Mouse (Mus musculus) adrenal gland, postnatal 36 days (tissue): ENCODE results near the gene Kcnh2. TPM values are rescaled to one million over a fixed set of nuclear protein-coding genes. Genes with fewer than 3 reads are reported as not detected.
"Not testable (repeated sequence)": the region's sequence is repeated elsewhere in the genome, so short reads cannot be mapped to it uniquely, and the experiment has no call there.

Source experiments
- DNase-seq, 2 experiments: peaks; one replicate each; pipeline ENCODE4 v3.0.0; 2021; ENCODE audit warnings: mixed read lengths in 1 of 2
- long read RNA-seq, 2 experiments: library from polyadenylated mRNA; stranded (forward); transcript quantifications; one replicate each; pipeline ENCODE4 v2.0.0; 2021; ENCODE audit warnings: borderline sequencing depth in 2 of 2
- total RNA-seq, 2 experiments: library from RNA; stranded (reverse); gene quantifications; 2 replicates each; pipeline ENCODE4 v1.2.3; 2021

Kcnh2 gene
- total RNA-seq = 10 to 100 TPM; 14.4 to 14.7 TPM
- long read RNA-seq, experiment 1, partial matches to known transcripts = 1 of 4 reads
- long read RNA-seq, experiment 1, other reads (novel, unspliced or antisense) = 2 of 4 reads
- long read RNA-seq, experiment 2, full-length matches to known transcripts = 3 of 6 reads
- long read RNA-seq, experiment 2, partial matches to known transcripts = 1 of 6 reads
- long read RNA-seq, experiment 2, other reads (novel, unspliced or antisense) = 2 of 6 reads

- no peak for DNase-seq
Measured at GRCm38 (mm10) chr5:24351278-24351677, at the start of gene Kcnh2. TSS of gene Kcnh2 (minus strand) at chr5:24351604.

GRCm38 (mm10) chr5:24400362-24400761 is 49.0 kb upstream of the Kcnh2 start:
- DNase-seq = no peak

GRCm38 (mm10) chr5:24399686-24400085 is 48.3 kb upstream of the Kcnh2 start:
- DNase-seq = no peak

GRCm38 (mm10) chr5:24396254-24396653 is 44.9 kb upstream of the Kcnh2 start:
- DNase-seq = not testable (repeated sequence)

DNA sequence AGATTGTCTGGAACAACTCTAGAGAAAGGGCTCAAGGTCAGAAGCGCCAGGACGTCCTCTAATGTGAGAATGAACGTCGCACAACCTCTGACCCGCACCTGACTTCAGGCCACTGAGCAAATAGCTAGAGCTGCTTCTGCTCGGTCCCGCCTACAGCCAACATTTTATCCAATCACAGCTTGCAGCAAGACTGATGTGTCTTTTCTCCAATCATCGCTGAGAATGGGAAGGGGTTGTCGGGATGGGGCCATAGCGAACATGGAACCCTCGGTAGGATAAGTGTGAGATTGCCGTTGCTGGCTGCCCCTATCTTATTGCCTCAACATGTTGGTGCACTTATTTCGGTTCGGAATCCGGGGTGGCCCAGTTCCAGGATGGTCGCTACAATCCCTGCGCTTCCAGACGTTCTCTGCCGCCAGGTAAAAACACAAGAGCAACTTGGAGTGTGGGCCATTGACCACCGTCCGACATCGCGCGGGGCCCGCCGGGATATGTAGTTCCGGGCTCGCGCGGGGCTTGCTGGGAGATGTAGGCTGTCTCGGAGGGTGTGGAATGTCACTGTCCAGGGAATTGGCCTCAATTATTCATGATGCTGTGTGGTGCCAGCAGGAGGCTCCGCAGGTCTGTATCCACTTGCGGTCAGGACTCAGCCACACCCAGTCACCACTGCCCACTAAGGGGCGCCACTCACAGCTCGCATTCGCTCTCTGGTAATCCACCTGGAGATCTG is 42.9 kb upstream of the Kcnh2 start:
- peak; percentile 94 to 95 for DNase-seq

DNA sequence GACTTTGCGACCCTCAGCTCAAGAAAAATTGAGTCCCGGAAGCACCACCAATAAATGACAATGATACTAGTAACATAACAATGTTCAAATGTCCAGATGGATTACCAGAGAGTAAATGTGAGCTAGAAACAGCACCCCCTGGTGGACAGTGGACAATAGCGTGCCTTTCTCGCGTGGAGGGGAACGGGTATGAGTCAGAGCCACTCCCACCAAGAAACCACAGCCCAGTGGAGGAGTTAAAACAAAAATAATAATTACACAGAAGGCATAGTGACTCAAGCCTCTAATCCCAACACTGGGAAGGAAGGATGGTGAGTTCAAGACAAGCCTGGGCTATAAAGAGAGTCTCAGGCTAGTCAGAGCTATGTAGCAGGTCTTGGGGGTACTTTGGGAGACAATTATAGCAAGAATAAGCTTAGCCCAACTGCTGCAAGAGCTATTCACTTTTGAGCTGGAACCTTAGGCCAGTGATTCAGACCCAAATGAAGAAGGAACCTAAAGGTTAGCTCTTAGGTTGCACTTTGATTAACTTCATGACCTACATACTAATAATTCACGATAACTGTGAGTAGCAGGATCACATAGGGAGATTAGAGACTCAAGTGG is 42.1 kb upstream of the Kcnh2 start, which contains the start of gene Abcb8:
Gene Abcb8 (plus strand): TSS at position 272 of the 606 bp plus-strand sequence.
- peak; percentile 84 to 93 for DNase-seq

DNA sequence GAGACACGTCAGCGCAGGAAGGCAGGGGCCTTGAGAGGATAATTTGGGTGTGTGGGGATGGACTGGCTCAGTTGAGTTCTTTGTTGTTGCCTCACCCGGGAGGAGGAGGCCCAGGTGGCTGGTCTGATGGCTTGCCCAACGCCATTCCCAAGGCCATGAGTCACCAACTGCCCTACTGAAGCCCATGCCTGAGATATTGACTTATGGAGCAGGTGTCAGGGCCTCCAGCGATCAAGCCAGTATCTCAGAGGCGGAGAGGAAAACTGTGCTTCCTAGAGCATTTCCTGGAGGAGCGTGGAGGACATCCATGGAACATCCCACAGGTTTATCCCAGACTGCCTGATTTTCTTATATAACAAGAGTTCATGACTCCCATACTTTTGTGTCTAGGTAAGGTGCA is 41.3 kb upstream of the Kcnh2 start:
- DNase-seq = no peak

- DNase-seq = no peak
Measured at GRCm38 (mm10) chr5:24391864-24392263, 40.5 kb upstream of the Kcnh2 start, which contains the start of gene Atg9b. TSS of gene Atg9b (minus strand) at chr5:24392143.

GRCm38 (mm10) chr5:24389658-24390020 is 38.2 kb upstream of the Kcnh2 start:
- DNase-seq = no peak

DNA sequence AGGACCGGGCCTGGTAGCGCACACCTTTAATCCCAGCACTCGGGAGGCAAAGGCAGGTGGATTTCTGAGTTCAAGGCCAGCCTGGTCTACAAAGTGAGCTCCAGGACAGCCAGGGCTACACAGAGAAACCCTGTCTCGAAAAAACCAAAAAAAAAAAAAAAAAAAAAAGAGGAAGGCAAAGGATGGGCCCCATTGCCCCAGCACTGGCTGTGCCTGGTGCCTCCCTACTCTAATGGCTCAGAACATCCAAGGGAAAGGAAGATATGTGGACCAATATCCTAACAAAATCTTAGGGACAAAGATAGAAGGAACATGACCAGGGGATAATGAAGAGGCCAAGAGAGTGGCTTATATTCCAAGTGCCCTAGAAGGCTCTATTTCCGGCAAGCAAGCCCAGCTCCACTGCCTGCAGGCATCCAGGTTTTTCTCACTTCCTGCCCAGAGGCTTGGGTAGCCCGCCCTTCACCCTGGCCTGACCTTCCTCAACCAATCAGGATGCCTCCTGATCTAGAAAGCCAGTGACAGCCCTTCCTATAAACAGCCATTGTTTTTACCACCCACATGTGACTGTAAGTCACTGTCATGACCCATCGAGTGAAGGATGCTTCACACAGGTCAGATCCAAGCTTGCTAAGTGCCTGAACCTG is 37.7 kb upstream of the Kcnh2 start:
- DNase-seq = peak; percentile 28 to 32

- no peak for DNase-seq
Measured at GRCm38 (mm10) chr5:24388246-24388915, 37.0 kb upstream of the Kcnh2 start.

GRCm38 (mm10) chr5:24387264-24388241 is 36.1 kb upstream of the Kcnh2 start:
- peak; percentile 75 to 81 for DNase-seq

DNA sequence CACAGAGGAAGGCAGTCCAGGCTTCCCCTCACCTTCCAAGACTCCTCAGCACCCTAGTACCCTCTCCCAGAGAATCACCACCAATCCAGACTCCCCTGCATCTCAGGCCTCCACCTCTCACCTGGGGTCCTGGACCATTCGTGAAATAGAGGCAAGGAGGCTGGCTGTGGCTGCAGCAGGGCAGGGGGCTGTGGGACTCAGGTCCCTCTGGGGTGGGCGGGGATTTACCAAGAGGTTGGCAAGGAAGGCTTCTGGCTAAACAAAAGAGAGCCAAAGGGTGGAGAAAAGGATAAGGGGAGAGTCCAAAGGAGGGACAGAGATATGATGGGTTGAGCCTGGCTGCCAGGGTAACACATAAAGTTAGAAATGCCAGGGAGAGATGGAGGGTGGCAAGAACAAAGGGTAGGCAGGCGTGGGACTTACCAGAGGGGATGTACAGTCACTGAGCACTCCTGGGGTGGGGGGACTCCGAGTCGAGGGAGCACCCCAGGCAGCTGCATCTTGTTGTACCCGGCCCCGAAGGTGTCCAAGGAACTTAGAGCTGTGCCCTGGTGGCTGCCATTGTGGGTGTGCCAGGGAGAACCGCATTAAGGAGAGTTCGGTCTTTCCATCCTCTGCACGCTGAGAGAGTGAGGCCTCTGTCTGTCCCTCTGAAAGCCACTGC is 34.6 kb upstream of the Kcnh2 start:
- no peak for DNase-seq

DNA sequence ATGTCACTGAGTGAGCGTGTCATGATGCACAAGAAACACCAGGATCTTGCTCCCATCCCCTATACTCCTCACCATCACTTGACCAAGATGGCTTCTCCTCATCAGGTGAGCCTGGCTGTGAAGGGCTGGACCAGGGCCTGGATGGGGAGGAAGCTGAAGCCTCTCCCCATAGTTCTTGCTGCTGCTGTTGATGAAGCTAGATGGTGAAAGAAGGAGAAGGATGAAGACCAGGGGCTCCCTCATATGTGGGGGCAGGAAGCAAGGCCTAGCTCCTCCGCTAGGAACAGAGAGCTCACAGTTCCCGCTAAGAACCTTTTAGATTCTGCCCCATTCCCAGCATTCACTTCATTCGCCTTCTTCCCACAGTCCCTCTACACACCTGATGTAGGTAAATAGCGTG is 34.0 kb upstream of the Kcnh2 start:
- DNase-seq = no peak

DNA sequence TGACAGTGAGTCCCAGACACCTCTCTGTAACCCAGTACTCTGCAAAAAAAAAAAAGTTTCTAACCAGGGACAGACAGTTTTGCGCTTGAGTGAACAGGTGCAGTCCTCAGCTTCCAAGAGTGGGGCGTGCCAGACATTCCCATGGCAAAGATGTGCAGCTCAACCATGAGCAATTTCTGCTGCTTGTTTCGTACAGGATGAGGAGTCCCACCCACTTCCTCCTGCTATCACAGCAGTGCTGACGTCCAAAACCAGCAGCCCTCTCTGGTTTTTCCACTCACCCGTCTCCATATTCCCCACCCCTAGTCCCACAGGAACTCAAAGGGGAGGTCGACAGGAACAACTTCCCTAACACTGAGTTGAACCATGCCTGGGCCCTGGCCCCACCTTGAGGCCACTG is 33.0 kb upstream of the Kcnh2 start:
- peak; percentile 25 to 41 for DNase-seq

- peak; percentile 94 to 95 for DNase-seq
Measured at GRCm38 (mm10) chr5:24383026-24383859, 31.8 kb upstream of the Kcnh2 start.

DNA sequence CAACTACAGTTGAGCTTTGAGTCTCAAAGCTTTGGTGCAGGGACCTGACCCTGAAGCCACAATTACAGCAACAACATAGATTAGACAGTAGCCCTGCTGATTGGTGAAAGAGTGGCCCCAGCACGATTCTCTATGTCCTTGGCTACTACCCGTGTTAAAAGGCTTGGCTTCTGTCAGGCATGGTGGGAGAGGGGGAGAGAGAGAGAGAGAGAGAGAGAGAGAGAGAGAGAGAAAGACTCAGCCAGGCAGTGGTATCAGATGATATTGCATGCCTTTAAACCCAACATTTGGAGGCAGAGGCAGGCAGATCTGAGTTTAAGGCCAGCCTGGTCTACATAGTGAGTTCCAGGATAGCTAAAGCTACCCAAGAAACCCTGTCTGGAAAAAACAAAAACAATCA is 30.6 kb upstream of the Kcnh2 start:
- DNase-seq = no peak

- DNase-seq = no peak
Measured at GRCm38 (mm10) chr5:24381486-24381885, 30.1 kb upstream of the Kcnh2 start.

- no peak for DNase-seq
Measured at GRCm38 (mm10) chr5:24380499-24380898, 29.1 kb upstream of the Kcnh2 start.
